Mouse (Mus musculus) right cerebral cortex, postnatal 36 days (tissue): ENCODE measurements around the gene Gm37240.

Experiments
- DNase-seq, 2 experiments: peaks; one replicate each; pipeline ENCODE4 v3.0.0; 2022; ENCODE audit warnings: low spot score in 2 of 2, mixed read lengths in 1 of 2

The Gm37240 gene

GRCm38 (mm10) chr3:85878911-85879310, 8.4 kb downstream of the Gm37240 start:
- DNase-seq: no peak

GRCm38 (mm10) chr3:85863996-85864395, 23.3 kb downstream of the Gm37240 start:
- DNase-seq: no peak

GRCm38 (mm10) chr3:85862886-85863285, 24.4 kb downstream of the Gm37240 start:
- no peak for DNase-seq

- DNase-seq: no peak
These were observed 26.3 kb downstream of the Gm37240 start for GRCm38 (mm10) chr3:85860996-85861395.

- no peak for DNase-seq
These were observed 28.0 kb downstream of the Gm37240 start for GRCm38 (mm10) chr3:85859311-85859710.

- DNase-seq: no peak
These were observed 28.9 kb downstream of the Gm37240 start for GRCm38 (mm10) chr3:85858140-85859135.

GRCm38 (mm10) chr3:85857083-85857482, 30.2 kb downstream of the Gm37240 start:
- DNase-seq: no peak

- DNase-seq: no peak
These were observed 31.4 kb downstream of the Gm37240 start for GRCm38 (mm10) chr3:85855947-85856346.

GRCm38 (mm10) chr3:85855043-85855442, 32.3 kb downstream of the Gm37240 start:
- no peak for DNase-seq

- no peak for DNase-seq
These were observed 33.2 kb downstream of the Gm37240 start for GRCm38 (mm10) chr3:85854143-85854542.

- no peak for DNase-seq
These were observed 33.6 kb downstream of the Gm37240 start for GRCm38 (mm10) chr3:85853715-85854114.

GRCm38 (mm10) chr3:85850079-85850478, 37.2 kb downstream of the Gm37240 start:
- no peak for DNase-seq

GRCm38 (mm10) chr3:85846316-85846715, 41.0 kb downstream of the Gm37240 start:
- DNase-seq: no peak

- no peak for DNase-seq
These were observed 42.0 kb downstream of the Gm37240 start for GRCm38 (mm10) chr3:85845341-85845740.

GRCm38 (mm10) chr3:85842881-85843218, 44.5 kb downstream of the Gm37240 start:
- no peak for DNase-seq

- DNase-seq: no peak
These were observed 45.0 kb downstream of the Gm37240 start for GRCm38 (mm10) chr3:85842177-85842880.

- DNase-seq: no peak
These were observed 45.7 kb downstream of the Gm37240 start for GRCm38 (mm10) chr3:85841454-85842176.

GRCm38 (mm10) chr3:85833627-85834026, 53.7 kb downstream of the Gm37240 start:
- DNase-seq: no peak

GRCm38 (mm10) chr3:85832490-85833155, 54.7 kb downstream of the Gm37240 start:
- DNase-seq: no peak

GRCm38 (mm10) chr3:85831785-85832184, 55.5 kb downstream of the Gm37240 start:
- DNase-seq: no peak

GRCm38 (mm10) chr3:85829047-85829446, 58.3 kb downstream of the Gm37240 start:
- no peak for DNase-seq

GRCm38 (mm10) chr3:85827815-85828214, 59.5 kb downstream of the Gm37240 start:
- DNase-seq: no peak
